Mouse (Mus musculus) CH12.LX (cell line): ENCODE results near the gene St8sia6.

Experiments used
- BHLHE40 ChIP-seq: IDR thresholded peaks from 2 replicates; pipeline ENCODE4 v1.6.1; 2011; ENCODE audit warnings: mild to moderate bottlenecking, low read depth, low read length, improper control_type of control experiment
- CHD2 ChIP-seq: IDR thresholded peaks from 2 replicates; pipeline ENCODE4 v1.6.1; 2011; ENCODE audit warnings: low read length, improper control_type of control experiment
- CTCF ChIP-seq, 2 experiments: IDR thresholded peaks in 1 of 2; conservative IDR thresholded peaks in 1 of 2; 2 replicates each; pipeline ENCODE4 v1.5.1; 2011 to 2012; ENCODE audit warnings: low read depth in 2 of 2, low read length in 2 of 2, improper control_type of control experiment in 1 of 2, inconsistent platforms in 1 of 2, mild to moderate bottlenecking in 1 of 2, moderate library complexity in 1 of 2
- E2F4 ChIP-seq: IDR thresholded peaks from 2 replicates; pipeline ENCODE4 v1.6.1; 2011; ENCODE audit warnings: low read depth, low read length, improper control_type of control experiment; ENCODE audit not compliant: insufficient replicate concordance
- EP300 ChIP-seq: IDR thresholded peaks from 2 replicates; pipeline ENCODE4 v1.6.1; 2011; ENCODE audit warnings: low read length, improper control_type of control experiment
- ETS1 ChIP-seq: conservative IDR thresholded peaks from 2 replicates; pipeline ENCODE4 v1.6.1; 2012; ENCODE audit warnings: low read depth, mild to moderate bottlenecking, inconsistent platforms, low read length, improper control_type of control experiment, moderate library complexity
- GABPA ChIP-seq: IDR thresholded peaks from 2 replicates; pipeline ENCODE4 v1.6.1; 2012; ENCODE audit warnings: low read depth, low read length, improper control_type of control experiment, inconsistent platforms; ENCODE audit not compliant: insufficient replicate concordance
- HCFC1 ChIP-seq: IDR thresholded peaks from 2 replicates; pipeline ENCODE4 v1.6.1; 2012; ENCODE audit warnings: low read depth, mild to moderate bottlenecking, inconsistent platforms, low read length, improper control_type of control experiment
- MAX ChIP-seq: IDR thresholded peaks from 2 replicates; pipeline ENCODE4 v1.6.1; 2011; ENCODE audit warnings: low read length, improper control_type of control experiment
- NRF1 ChIP-seq: IDR thresholded peaks from 2 replicates; pipeline ENCODE4 v1.6.1; 2014; ENCODE audit warnings: low read depth, mild to moderate bottlenecking, inconsistent platforms, low read length, improper control_type of control experiment, moderate library complexity
- POLR2A ChIP-seq: IDR thresholded peaks from 2 replicates; pipeline ENCODE4 v1.6.1; 2011; ENCODE audit warnings: low read depth, mild to moderate bottlenecking, improper control_type of control experiment, low read length
- ZNF384 ChIP-seq: IDR thresholded peaks from 2 replicates; pipeline ENCODE4 v1.6.1; 2012; ENCODE audit warnings: low read depth, low read length, improper control_type of control experiment, inconsistent platforms

DNA sequence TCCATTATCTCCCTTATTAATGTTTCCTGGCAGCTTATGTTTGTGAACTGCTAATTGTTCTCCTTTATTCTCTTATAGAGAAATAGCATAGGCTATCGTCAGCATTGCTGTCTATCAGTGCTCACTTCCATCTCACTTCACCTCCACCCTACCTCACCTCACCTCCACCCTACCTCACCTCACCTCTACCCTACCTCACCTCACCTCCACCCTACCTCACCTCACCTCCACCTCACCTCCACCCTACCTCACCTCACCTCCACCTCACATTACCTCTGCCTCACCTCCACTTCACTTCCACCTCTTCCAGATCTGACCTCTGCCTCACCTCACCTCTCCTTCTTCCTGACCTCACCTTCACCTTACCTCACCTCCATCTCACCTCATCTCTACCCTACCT lies 42.2 kb downstream of the St8sia6 start:
- TF ChIP-seq POLR2A = no peak
- no peak for TF ChIP-seq GABPA
- no peak for TF ChIP-seq EP300
- TF ChIP-seq NRF1 = no peak
- no peak for TF ChIP-seq CHD2
- no peak for TF ChIP-seq CTCF (conservative IDR thresholded peaks at IDR 0.05 in 1 of 2, IDR thresholded peaks at IDR 0.05 in 1 of 2; ENCODE audit: low read depth in 2 of 2, low read length in 2 of 2)
- no peak for TF ChIP-seq HCFC1
- TF ChIP-seq MAX = no peak
- TF ChIP-seq E2F4 = no peak
- no peak for TF ChIP-seq ETS1
- no peak for TF ChIP-seq ZNF384
- no peak for TF ChIP-seq BHLHE40
